8 mouse cellular contexts compared by ENCODE assay signal in the genomic region with DNA sequence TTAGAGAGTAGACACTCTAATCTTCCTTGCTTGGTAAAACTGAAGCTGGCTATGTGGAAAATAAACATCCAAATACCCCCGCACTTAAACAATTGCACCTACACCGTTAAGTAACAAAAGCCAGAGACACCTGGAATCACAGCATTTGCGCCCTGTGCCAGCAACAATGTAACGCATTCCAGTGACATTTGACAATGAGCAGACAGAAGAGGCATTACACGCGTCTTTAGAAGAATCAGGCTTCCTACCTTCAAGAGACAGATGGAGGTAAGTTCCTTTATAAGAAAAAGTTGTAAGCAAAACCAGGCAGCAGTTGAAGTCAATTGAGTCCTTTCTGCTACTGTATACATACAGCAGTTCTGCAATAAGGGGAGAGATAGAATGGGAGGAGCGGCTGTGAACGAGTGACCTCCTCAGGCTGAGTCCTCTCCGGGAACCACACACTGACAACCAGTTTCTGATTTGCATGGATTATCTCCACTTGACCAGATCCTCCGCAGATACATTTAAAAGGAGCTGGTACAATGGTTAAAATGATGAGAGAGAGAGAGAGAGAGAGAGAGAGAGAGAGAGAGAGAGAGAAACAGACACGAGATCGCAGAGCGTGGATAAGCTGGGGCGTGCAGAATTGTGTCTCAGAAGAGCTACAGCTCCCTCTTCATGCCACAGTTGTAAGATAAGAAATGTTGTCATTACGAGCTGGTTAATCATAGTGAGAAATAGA.
A peak's percentile ranks its signal among the peaks of the same experiment; 100 is the strongest.
DNase-seq lines count a peak whose midpoint lies in the region; ATAC-seq and TF ChIP-seq lines count a peak whose summit lies in the region.

No protein-coding gene starts in this region.

- peak overlapping the region; percentile 59 for H3K4me2 ChIP-seq in embryonic facial prominence, embryonic 14.5 days (ENCODE audit: low read depth, low read length)
- H3K4me2 ChIP-seq in hindbrain, embryonic 11.5 days (replicated peaks; ENCODE audit: low read depth, low read length): peak overlapping the region; percentile 32

- H3K36me3 ChIP-seq in embryonic facial prominence, embryonic 14.5 days (ENCODE audit: control insufficient read depth, insufficient read depth, low read length): no peaks in the 10 kb centered on the region
- H3K36me3 ChIP-seq in hindbrain, embryonic 11.5 days (ENCODE audit: control insufficient read depth, insufficient read depth, low read length): no peaks in the 10 kb centered on the region
- no peaks in the 10 kb centered on the region for H3K36me3 ChIP-seq in small intestine, adult 2 months (ENCODE audit: control insufficient read depth, insufficient read depth, low read length)

- intact Hi-C loops in left cerebral cortex, postnatal 14 days (cut with DNase I): loop anchor here (5.0 kb wide), 2 partner anchors 63 to 458 kb away; no protein-coding TSS in a partner anchor

- ATAC-seq in embryonic facial prominence, embryonic 14.5 days (ENCODE audit: low read depth): peak; percentile 71; the same call in 1 of the 2 replicates
- ATAC-seq in hindbrain, embryonic 11.5 days (ENCODE audit: low FRiP score): peak; percentile 82
- peak; percentile 42 for ATAC-seq in megakaryocyte, adult 5-6 weeks (ENCODE audit: poor library complexity, severe bottlenecking)
- ATAC-seq in erythroblast, adult 5-6 weeks (replicated peaks; ENCODE audit: low FRiP score, poor library complexity, severe bottlenecking): no peak

- H3K27ac ChIP-seq in embryonic facial prominence, embryonic 14.5 days (replicated peaks; ENCODE audit: low read depth, low read length): no peak overlapping the region
- H3K27ac ChIP-seq in hindbrain, embryonic 11.5 days (ENCODE audit: low read depth, low read length): no peak overlapping the region
- H3K27ac ChIP-seq in small intestine, adult 2 months (ENCODE audit: insufficient read depth, low read depth, low read length): no peak overlapping the region

- H3K27me3 ChIP-seq in embryonic facial prominence, embryonic 14.5 days (replicated peaks; ENCODE audit: control insufficient read depth, insufficient read depth, low read length): no peaks in the 10 kb centered on the region
- no peaks in the 10 kb centered on the region for H3K27me3 ChIP-seq in hindbrain, embryonic 11.5 days (ENCODE audit: control insufficient read depth, insufficient read depth, low read length)
- no peaks in the 10 kb centered on the region for H3K27me3 ChIP-seq in small intestine, adult 2 months (ENCODE audit: control insufficient read depth, insufficient read depth, low read length)

- WGBS in embryonic facial prominence, embryonic 14.5 days: 16% methylated on average over 15 of the region's 15 CpGs
- 12% methylated on average over 15 of the region's 15 CpGs for WGBS in hindbrain, embryonic 11.5 days
- 9% methylated on average over 15 of the region's 15 CpGs for WGBS in small intestine, adult 2 months

- no peak for TF ChIP-seq POLR2A in small intestine, adult 2 months (IDR thresholded peaks at IDR 0.05; ENCODE audit: low read depth, low read length)

- H3K4me3 ChIP-seq in embryonic facial prominence, embryonic 14.5 days (ENCODE audit: low read depth, low read length): peak overlapping the region; percentile 37
- peak overlapping the region; percentile 19 for H3K4me3 ChIP-seq in hindbrain, embryonic 11.5 days (ENCODE audit: low read depth, low read length)
- H3K4me3 ChIP-seq in small intestine, adult 2 months (ENCODE audit: low read depth, low read length): peak overlapping the region; percentile 22

- H3K9me3 ChIP-seq in embryonic facial prominence, embryonic 14.5 days (ENCODE audit: control insufficient read depth, low read length): no peaks in the 10 kb centered on the region
- H3K9me3 ChIP-seq in hindbrain, embryonic 11.5 days (ENCODE audit: control insufficient read depth, low read length): no peaks in the 10 kb centered on the region

- peak; percentile 14; the same call in 1 of the 2 replicates for TF ChIP-seq CTCF in small intestine, adult 2 months (IDR thresholded peaks at IDR 0.05; ENCODE audit: extremely low read depth, insufficient read length, insufficient replicate concordance, low read depth, low read length)

- H3K4me1 ChIP-seq in embryonic facial prominence, embryonic 14.5 days (ENCODE audit: control insufficient read depth, insufficient read depth, low read length): peaks cover 6% of the 10 kb centered on the region; the same call in 1 of the 2 replicates
- no peaks in the 10 kb centered on the region; the same call in 1 of the 2 replicates for H3K4me1 ChIP-seq in hindbrain, embryonic 11.5 days (replicated peaks; ENCODE audit: control insufficient read depth, insufficient read depth, low read length)
- no peaks in the 10 kb centered on the region for H3K4me1 ChIP-seq in small intestine, adult 2 months (ENCODE audit: control insufficient read depth, insufficient read depth, insufficient read length, low read length)

- DNase-seq in right cerebral cortex, adult 18-20 months: peak; percentile 60
- no peak for DNase-seq in right cerebral cortex, postnatal 25 days
- peak; percentile 87 for DNase-seq in embryonic facial prominence, embryonic 14.5 days (ENCODE audit: low spot score)
- peak; percentile 55 for DNase-seq in hindbrain, embryonic 11.5 days (ENCODE audit: low spot score)
- DNase-seq in left cerebral cortex, postnatal 14 days (ENCODE audit: low spot score in 2 of 2): peak; percentile 50 to 62

- peak overlapping the region; percentile 32; the same call in 1 of the 2 replicates for H3K9ac ChIP-seq in embryonic facial prominence, embryonic 14.5 days (ENCODE audit: low read depth, low read length)
- H3K9ac ChIP-seq in hindbrain, embryonic 11.5 days (ENCODE audit: low read depth, low read length): no peak overlapping the region
